Mouse (Mus musculus): ENCODE data around the gene H2-Ab1.

Gene H2-Ab1

DNA sequence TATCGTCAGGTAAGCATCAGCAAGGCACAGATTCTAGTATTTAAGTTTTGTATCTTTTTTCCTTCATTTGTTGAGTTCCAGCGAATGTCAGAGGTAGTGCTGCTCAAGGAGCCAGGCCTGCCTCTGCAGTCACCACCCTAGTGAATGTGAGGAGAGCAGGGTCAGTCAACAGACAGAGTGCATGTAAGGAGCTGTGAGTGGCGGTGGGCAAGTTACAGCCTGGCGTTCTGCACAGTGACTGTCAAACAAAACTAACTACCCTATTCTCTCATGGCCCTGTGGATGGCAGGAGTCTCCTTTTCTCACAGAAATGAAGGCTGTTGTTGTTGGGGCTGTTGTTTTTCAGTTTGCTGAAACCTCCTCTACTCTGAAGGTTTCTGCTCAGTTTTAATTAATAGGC, 27.9 kb downstream of the H2-Ab1 start:
- no peak for DNase-seq (ENCODE audit: low read depth)

- no peak for DNase-seq (ENCODE audit: low read depth)
Measured at GRCm38 (mm10) chr17:34285848-34286247, 28.4 kb downstream of the H2-Ab1 start.

DNA sequence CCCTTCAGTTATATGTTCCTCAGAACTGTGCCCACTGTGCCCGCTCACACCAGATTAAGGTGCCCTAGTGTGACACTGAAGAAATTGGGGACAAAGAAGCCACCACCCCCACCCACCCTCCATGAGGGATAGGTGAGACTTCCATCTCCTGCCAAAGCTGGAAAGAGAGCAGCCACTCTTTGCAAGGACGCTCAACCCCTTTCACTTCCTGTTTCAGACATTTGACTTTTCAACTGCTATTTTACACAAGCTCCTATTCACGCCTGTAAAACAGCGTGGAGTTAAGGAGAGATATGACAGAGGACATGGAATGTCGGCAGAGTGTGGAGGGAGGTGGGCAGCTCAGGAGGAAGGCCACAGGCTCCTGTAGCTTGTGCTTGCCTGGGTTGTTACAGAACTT, 29.0 kb downstream of the H2-Ab1 start:
- no peak for DNase-seq (ENCODE audit: low read depth)

GRCm38 (mm10) chr17:34286999-34287398, 29.5 kb downstream of the H2-Ab1 start:
- no peak for DNase-seq (ENCODE audit: low read depth)

GRCm38 (mm10) chr17:34287648-34288047, 30.2 kb downstream of the H2-Ab1 start, which contains the start of gene H2-Aa:
Gene H2-Aa, minus strand, starts transcription at chr17:34287823.
- DNase-seq (ENCODE audit: low read depth) = peak; percentile 83

DNA sequence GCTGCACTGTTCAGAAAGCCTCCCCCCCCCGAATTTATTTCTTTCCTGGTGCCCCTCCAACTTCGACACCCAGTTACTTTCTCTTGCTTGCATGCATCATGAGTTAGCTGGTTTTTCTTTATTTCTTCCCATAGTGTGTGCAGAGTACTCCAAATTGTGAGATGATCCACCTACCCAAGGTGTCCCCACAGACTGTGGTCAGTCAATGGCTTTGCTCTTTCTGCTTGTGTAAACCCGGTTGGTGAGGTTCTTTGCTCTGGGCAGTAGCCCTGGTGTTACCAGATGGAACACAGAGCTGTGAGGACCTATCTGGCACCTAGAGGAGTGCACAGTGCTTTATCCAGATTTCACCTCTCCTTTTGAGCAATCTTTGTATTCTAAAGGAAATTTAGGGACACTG, 30.6 kb downstream of the H2-Ab1 start:
- DNase-seq (ENCODE audit: low read depth) = no peak

- DNase-seq (ENCODE audit: low read depth) = peak; percentile 45
Measured at GRCm38 (mm10) chr17:34291609-34292008, 34.1 kb downstream of the H2-Ab1 start.

DNA sequence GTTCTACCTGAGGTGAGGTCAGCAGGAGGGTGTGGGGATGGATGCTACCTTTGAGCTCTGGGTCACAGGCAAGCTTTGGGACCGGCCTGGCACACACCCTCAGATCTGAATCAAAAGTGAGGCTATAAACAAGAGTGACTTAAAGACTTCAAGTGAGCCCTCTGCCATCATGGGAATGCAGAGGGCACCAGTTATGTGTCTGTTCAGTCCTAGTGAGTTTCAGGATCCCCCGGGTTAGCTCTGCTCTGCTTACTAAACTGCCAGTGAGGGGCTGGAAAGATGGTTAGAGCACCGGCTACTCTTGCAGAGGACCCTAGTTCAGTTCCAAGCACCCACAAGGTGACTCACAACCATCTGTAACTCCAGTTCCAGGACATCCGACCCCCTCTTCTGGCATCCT, 35.1 kb downstream of the H2-Ab1 start:
- DNase-seq (ENCODE audit: low read depth) = no peak

DNA sequence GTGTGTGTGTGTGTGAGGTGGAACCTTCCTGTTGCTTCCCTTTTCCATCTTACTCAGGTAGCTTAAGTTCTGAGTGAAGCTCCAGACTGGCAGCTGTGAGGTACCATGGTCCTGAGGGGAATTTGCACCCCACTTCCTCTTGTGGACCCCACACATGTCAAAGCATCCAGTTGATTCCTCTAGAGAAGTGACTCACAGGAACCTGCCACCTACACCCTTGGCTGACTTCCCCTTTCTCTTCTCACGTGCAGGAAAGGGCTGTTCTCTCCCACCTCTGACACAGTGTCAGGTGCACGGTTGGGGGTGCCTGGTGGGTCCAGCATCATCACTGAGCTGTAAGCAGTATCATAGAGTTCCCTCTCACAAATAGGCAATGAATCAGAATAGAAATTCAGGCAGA, 36.0 kb downstream of the H2-Ab1 start:
- peak; percentile 53 for DNase-seq (ENCODE audit: low read depth)

GRCm38 (mm10) chr17:34294249-34294648, 36.8 kb downstream of the H2-Ab1 start:
- no peak for DNase-seq (ENCODE audit: low read depth)

GRCm38 (mm10) chr17:34295307-34295706, 37.8 kb downstream of the H2-Ab1 start:
- DNase-seq (ENCODE audit: low read depth) = no peak

- no peak for DNase-seq (ENCODE audit: low read depth)
Measured at GRCm38 (mm10) chr17:34295891-34296794, 38.7 kb downstream of the H2-Ab1 start.

DNA sequence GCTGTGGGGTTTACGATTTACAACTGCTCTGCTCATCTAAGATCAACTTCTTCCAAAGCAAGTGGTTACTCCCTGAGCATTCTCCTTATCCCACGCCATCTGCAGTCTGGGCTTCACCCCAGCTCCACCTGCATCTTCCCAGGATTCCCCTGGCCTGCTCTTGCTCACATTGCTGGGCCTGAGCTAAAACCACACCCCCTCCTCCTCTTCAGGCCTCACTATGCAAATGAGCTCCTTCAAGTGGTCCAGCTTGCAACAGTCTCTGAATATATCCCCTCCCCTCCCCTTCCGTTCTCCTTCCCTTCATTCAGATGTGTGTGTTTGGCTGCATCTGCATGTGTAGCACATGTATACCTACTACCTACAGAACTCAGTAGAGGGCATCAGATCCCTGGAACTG, 41.9 kb downstream of the H2-Ab1 start:
- DNase-seq (ENCODE audit: low read depth) = no peak

DNA sequence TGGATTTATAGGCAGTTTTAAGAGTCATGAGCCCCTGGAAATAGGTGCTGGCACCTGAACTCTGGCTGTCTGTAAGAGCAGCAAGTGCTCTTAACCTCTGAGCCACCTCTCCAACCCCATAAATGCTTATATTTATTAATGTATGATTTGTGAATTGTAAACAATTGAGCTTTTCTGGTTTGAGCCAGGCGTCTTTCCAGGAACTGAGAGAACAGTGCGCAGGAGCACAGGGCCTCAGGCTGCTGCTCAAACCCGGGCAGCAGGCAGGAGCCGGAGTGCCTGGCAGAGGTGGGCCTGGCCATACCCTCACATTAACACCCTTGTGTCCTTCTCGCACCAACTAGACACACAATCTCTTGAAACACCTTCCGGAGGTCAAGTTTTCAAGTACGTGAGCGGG, 42.6 kb downstream of the H2-Ab1 start:
- DNase-seq (ENCODE audit: low read depth) = no peak

DNA sequence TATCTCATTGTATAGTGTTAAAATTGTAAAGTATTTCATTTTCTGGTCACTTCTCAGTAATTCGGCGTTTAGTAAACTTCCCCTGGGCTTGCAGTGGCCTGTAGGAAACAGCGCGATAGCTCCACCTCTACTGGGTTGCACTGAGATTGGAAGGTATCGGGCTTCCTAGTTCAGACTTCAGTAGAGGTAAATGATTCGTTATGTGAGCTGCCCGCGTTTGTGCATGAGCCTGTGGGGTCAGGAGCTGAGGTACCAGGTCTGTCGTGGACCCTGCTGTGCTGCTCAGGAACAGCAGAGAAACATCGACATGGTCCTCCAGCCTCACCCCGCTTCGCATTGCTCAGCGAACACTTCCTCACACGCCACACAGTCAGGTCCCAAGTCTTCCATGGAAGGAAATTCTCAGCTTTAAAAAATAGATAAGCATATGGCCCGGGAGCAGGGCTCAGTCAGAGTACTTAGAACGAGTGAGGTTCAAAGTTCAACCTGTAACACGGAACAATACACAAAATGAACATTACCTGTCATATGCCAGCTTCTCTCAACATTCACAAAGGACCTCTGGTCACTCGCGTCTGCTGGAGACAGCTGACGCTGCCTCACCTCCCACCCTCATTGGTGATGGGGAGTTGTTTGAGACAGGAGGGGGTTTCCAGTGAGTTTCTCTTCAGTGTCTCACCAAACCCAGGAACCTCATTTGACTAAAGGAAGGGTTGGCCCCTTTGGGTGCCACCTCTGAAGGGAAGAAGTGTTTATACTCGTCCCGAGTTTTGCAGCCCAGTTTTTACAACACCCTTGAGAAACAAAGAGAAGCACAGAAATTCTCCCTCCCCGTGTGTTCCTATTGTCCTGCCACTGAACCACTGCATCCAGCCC, 43.4 kb downstream of the H2-Ab1 start:
- no peak for DNase-seq (ENCODE audit: low read depth)

- no peak for DNase-seq (ENCODE audit: low read depth)
Measured at GRCm38 (mm10) chr17:34301670-34302190, 44.2 kb downstream of the H2-Ab1 start.

GRCm38 (mm10) chr17:34303789-34304188, 46.3 kb downstream of the H2-Ab1 start:
- DNase-seq (ENCODE audit: low read depth) = no peak

DNA sequence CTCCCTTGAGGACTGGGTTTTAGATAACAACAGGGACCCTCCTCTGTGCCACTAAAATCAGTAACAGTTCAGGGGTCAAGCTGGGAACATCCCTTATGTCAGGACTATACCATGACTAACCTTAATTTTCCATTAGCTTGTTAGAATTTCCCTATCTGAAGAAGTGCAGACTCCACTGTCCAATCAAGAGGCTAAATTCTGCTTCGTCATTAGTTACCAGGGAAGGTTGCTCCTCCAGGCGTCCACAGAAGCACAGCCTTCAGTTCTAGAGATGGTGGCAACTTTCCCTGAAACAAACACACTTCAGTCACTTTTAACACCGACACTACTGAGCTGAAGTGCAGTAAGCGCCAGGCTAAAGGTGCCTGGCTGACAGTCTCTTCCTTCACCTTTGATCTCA, 47.3 kb downstream of the H2-Ab1 start:
- peak; percentile 81 for DNase-seq (ENCODE audit: low read depth)

DNA sequence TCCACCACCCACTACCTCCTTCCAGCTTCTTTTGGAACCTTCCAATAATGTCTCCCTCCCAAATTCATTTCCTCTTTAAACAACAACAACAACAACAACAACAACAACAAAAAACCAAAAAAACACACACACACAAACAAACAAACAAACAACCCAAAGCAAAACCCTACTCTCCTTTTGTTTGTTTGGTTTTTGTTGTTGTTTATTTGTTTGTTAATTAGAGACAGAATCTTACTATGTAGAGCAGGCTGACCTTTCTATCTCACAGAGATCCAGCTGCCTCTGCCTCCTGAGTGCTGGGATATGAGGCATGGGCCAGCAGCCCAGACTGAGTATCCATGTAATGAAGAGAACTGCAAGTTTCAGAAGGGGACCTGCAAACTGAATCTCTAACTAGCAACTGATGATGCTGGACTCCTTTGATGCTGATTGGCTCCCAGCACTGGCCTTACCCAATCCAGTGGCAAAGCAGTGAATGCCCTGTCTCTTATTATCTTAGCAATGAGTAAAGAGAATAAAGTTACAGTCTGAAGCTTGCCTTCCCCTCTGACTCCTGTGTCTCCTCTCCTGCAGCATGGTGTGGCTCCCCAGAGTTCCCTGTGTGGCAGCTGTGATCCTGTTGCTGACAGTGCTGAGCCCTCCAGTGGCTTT, 48.0 kb downstream of the H2-Ab1 start, which contains the start of gene H2-Eb1:
Gene H2-Eb1, plus strand, starts transcription at position 488 of the 651 bp plus-strand sequence.
- peak; percentile 91 for DNase-seq (ENCODE audit: low read depth)

DNA sequence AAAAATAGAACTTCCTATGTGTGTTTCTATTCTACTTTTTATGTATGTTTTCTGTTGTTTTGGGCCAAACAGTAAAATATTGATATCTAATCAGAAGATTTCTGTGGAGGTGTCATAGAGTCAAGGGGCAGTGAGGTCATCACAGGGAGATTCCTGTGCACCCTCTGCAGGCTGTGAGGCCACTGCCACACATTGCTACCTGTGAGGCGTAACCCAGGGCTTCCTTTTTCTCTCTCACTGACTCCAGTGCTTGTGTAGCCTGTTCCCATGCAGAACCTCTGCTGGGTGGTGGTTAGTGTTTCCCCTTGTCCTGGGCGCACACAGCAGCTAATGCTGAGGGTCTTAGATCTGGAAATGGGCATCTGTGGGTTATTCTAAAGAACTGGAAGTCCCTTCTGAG, 48.9 kb downstream of the H2-Ab1 start:
- no peak for DNase-seq (ENCODE audit: low read depth)

DNA sequence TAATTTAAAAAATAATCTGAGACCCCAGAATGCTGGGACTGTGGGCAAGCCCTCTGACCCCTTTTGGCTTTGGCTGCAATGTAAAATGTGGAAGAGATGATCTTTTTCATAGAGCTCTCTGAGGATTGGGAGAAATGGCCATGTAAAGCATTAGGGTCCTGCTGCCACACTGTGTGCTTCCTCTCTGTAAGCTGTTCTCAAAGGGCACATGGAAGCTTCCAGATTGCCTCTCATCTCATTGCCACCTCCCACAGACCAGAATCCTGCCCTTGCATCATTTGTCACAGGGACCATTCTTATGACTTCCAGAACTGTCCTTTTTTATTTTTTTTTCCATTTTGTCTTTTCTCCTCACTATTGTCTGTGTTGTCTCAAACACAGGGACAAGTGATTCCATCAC, 49.7 kb downstream of the H2-Ab1 start:
- no peak for DNase-seq (ENCODE audit: low read depth)

- no peak for DNase-seq (ENCODE audit: low read depth)
Measured at GRCm38 (mm10) chr17:34308161-34308560, 50.7 kb downstream of the H2-Ab1 start.
